Mouse (Mus musculus): ENCODE measurements at regions not wholly inside any gene's neighbourhood (a gene's known extent, or its start where the extent isn't known, plus 50 kb on each side); places are given as distances from the start of the nearest gene placed in this dataset.

DNA sequence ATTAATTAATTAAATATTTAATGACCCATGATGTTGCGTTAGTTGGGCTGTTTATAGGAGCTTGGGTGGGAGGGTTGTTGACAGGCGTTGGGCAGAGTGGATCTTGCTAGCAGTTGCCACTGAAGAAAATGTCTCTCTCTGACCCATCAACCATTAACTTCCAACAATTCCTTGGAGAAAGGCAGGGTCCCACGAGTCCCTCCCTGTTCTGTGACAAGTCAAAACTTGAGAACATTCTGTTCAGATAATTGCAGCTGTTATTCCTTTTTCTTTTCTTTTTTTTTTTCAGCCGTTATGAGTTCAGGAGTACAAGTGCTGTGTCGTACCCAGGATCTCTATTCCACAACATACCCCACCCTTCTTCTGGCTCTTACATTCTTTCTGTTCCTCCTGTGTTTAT is 59.8 kb upstream of the Tnfrsf21 start:
- DNase-seq (ENCODE audit: low read depth in 1 of 2, low spot score in 2 of 2) = no peak

DNA sequence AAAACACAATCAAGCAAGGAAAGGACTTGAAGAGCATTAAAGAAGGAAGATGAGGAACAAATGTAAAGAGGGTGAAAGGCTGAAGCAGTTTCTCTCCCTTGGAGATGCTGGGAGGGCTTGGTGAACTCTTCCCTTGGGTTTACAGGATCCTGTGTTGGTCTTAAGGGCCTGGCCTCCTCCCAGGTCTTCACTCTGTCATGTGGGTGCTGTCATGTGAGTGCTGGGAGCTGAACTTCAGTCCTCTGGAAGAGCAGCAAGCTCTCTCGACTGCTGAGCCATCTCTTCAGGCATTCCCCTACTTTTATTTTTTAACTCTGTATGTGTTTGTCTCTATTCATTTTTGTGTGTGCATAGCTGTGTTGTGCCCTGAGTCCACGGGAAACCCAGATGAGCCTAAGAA is 61.6 kb upstream of the Tnfrsf21 start:
- no peak for DNase-seq (ENCODE audit: low read depth in 1 of 2, low spot score in 2 of 2)

DNA sequence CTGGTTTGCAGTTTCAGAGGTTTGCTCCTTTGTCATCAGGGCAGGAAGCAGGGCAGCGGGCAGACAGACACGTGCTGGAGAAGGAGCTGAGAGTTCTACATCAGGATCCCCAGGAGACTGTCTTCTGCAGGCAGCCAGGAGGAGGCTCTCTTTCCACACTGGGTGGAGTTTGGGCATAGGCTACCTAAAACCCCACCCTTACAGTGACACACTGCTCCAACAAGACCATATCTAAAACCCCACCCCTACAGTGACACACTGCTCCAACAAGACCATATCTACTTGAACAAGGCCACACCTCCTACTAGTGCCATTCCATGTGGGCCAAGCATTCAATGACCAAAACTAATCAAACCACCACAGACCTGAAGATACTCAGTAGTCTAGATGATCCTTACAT is 68.0 kb upstream of the Cd2ap start:
- DNase-seq (ENCODE audit: low read depth in 1 of 2, low spot score in 2 of 2) = no peak

GRCm38 (mm10) chr17:42943272-42943696 is 66.8 kb upstream of the Cd2ap start:
- DNase-seq (ENCODE audit: low read depth in 1 of 2, low spot score in 2 of 2) = peak; percentile 39 to 42

DNA sequence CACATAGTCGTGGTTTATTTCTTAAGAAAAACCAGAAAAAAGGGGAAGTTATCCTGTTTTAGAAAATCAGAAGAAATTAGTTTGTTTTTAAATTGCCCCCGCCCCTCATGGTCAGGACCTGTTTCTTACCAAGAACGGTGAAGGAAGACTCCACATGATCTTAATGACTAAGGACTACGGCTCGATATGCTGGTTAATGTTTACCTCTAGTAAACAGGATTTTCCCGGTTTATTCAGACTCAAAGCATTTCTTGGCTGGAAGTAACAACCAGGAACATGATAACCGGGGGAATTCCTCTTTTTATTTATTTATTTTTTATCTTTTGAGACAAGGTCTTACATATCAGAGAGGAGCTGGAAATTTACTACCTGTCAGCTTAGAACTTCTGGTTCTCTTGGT is 63.0 kb upstream of the Cd2ap start:
- DNase-seq (ENCODE audit: low read depth in 1 of 2, low spot score in 2 of 2) = no peak

GRCm38 (mm10) chr17:42938579-42938978 is 62.1 kb upstream of the Cd2ap start:
- peak in 1 of 2 experiments; percentile 10 for DNase-seq (ENCODE audit: low read depth in 1 of 2, low spot score in 2 of 2)

DNA sequence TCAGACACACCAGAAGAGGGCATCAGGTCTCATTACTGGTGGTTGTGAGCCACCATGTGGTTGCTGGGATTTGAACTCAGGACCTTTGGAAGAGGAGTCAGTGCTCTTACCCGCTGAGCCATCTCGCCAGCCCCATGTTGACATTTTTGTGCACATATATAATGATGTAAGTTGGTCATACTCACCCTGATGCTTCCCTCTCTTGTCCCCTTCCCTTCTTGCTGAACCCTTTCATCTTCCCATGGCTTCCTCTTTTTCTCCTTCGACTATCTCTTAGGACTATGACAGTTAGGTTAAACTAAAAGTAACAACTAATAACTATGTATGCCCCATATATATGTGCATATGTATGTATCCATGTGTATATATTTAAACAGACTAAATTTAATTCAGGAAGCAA is 61.0 kb upstream of the Cd2ap start:
- DNase-seq (ENCODE audit: low read depth in 1 of 2, low spot score in 2 of 2) = peak in 1 of 2 experiments; percentile 25

GRCm38 (mm10) chr17:42934068-42934467 is 57.6 kb upstream of the Cd2ap start:
- DNase-seq (ENCODE audit: low read depth in 1 of 2, low spot score in 2 of 2) = no peak

DNA sequence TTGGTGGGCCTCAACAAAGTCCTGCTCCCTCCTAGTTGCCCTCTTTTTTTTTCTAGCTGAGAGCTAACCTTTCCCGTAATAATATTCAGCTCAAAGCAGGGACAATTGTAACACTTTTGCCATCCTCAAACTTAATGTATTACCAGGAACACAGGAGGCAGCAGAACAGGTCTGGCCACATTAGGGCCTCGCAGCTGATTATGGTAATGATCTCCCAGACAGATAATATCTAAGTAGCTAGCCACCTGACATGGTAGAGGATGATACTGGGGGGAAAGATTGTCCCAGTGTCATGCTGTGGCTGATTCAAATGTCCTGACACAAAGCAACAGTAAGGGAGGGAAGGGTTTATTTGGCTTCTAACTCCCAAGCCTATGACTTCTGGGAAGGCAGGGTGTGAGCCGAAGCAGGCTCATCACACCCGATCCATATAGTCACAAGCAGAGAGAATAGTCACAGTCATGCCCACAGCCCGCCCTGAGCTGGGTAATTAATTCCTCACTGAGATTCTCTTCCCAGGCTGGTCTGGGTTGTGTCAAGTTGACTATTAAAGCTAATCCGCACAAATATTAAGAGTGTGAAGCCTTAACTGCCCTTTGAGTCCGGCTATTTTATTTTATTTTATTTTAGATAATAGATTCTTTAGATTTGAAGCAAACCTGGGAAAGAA is 57.0 kb upstream of the Cd2ap start:
- no peak for DNase-seq (ENCODE audit: low read depth in 1 of 2, low spot score in 2 of 2)

DNA sequence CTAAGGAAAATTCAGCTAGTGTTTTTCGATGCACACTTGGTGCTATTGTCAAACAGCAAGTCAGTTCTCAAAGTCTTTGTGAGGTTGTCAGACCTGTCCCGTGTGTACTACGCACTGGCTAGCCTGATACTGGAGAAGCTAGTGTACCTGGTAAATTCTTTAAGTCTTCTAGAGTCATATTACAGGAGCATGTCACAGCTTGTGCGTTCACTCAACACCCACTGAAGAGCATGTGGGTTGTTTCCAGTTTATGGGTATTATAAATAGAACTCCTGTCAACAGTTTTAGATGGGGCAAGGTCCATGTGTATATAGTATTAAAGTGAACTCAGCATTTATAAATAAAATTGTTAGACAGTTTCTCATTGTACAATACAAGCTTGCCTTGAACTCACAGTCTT is 50.9 kb upstream of the Cd2ap start:
- no peak for DNase-seq (ENCODE audit: low read depth in 1 of 2, low spot score in 2 of 2)
